Mouse (Mus musculus) T-helper 17 cell (primary cell): ENCODE data around the gene Ikzf3.

Experiments
- in situ Hi-C, 2 experiments: fragments of 300-600 bp; cut with MboI, MseI; formaldehyde crosslinking; loops; 1 replicate in 1 of 2; 2 replicates in 1 of 2; pipeline ENCODE4 v1.15.1; 2025; ENCODE audit warnings: high pct_unique_total_duplicates in 2 of 2

Ikzf3 gene

GRCm38 (mm10) chr11:98545711-98546231, at the start of gene Ikzf3:
Ikzf3 (minus strand) TSS chr11:98546031.
- in situ Hi-C loops: no loop called here

- in situ Hi-C loops: loop anchor here (5.0 to 25.0 kb wide), 2 partner anchors 38 to 1583 kb away; partner anchors contain the start of gene Sp6 (in 1 of the 2)
Measured at GRCm38 (mm10) chr11:98595473-98595872, 49.6 kb upstream of the Ikzf3 start.

GRCm38 (mm10) chr11:98595021-98595420, 49.2 kb upstream of the Ikzf3 start:
- in situ Hi-C loops: loop anchor here (5.0 to 25.0 kb wide), 2 partner anchors 38 to 1583 kb away; partner anchors contain the start of gene Sp6 (in 1 of the 2)

- in situ Hi-C loops: loop anchor here in 1 of 2 experiments (25.0 kb wide), 1 partner anchor 1578 kb away; the partner anchor contains the start of gene Sp6
Measured at GRCm38 (mm10) chr11:98590548-98591445, 45.0 kb upstream of the Ikzf3 start.

GRCm38 (mm10) chr11:98589306-98589705, 43.5 kb upstream of the Ikzf3 start:
- in situ Hi-C loops: loop anchor here in 1 of 2 experiments (25.0 kb wide), 1 partner anchor 1577 kb away; the partner anchor contains the start of gene Sp6

GRCm38 (mm10) chr11:98588833-98589281, 43.0 kb upstream of the Ikzf3 start:
- in situ Hi-C loops: loop anchor here in 1 of 2 experiments (25.0 kb wide), 1 partner anchor 1577 kb away; the partner anchor contains the start of gene Sp6

- in situ Hi-C loops: loop anchor here in 1 of 2 experiments (25.0 kb wide), 1 partner anchor 1576 kb away; the partner anchor contains the start of gene Sp6
Measured at GRCm38 (mm10) chr11:98587684-98588546, 42.1 kb upstream of the Ikzf3 start.

GRCm38 (mm10) chr11:98586892-98587563, 41.2 kb upstream of the Ikzf3 start, which contains the start of gene Ormdl3:
Ormdl3 (minus strand) TSS chr11:98587368.
- in situ Hi-C loops: loop anchor here in 1 of 2 experiments (25.0 kb wide), 1 partner anchor 1575 kb away; the partner anchor contains the start of gene Sp6

- in situ Hi-C loops: loop anchor here in 1 of 2 experiments (25.0 kb wide), 1 partner anchor 1574 kb away; the partner anchor contains the start of gene Sp6
Measured at GRCm38 (mm10) chr11:98586087-98586891, 40.5 kb upstream of the Ikzf3 start.

GRCm38 (mm10) chr11:98584629-98585177, 38.9 kb upstream of the Ikzf3 start:
- in situ Hi-C loops: loop anchor here in 1 of 2 experiments (25.0 kb wide), 1 partner anchor 1572 kb away; the partner anchor contains the start of gene Sp6

- in situ Hi-C loops: loop anchor here in 1 of 2 experiments (25.0 kb wide), 1 partner anchor 1572 kb away; the partner anchor contains the start of gene Sp6
Measured at GRCm38 (mm10) chr11:98584146-98584545, 38.3 kb upstream of the Ikzf3 start.

GRCm38 (mm10) chr11:98583571-98583970, 37.7 kb upstream of the Ikzf3 start:
- in situ Hi-C loops: loop anchor here in 1 of 2 experiments (25.0 kb wide), 1 partner anchor 1571 kb away; the partner anchor contains the start of gene Sp6

GRCm38 (mm10) chr11:98583265-98583552, 37.4 kb upstream of the Ikzf3 start:
- in situ Hi-C loops: loop anchor here in 1 of 2 experiments (25.0 kb wide), 1 partner anchor 1571 kb away; the partner anchor contains the start of gene Sp6

GRCm38 (mm10) chr11:98582551-98583264, 36.9 kb upstream of the Ikzf3 start:
- in situ Hi-C loops: loop anchor here in 1 of 2 experiments (25.0 kb wide), 1 partner anchor 1570 kb away; the partner anchor contains the start of gene Sp6

GRCm38 (mm10) chr11:98582030-98582388, 36.2 kb upstream of the Ikzf3 start:
- in situ Hi-C loops: loop anchor here in 1 of 2 experiments (25.0 kb wide), 1 partner anchor 1570 kb away; the partner anchor contains the start of gene Sp6

GRCm38 (mm10) chr11:98581286-98582029, 35.6 kb upstream of the Ikzf3 start:
- in situ Hi-C loops: loop anchor here in 1 of 2 experiments (25.0 kb wide), 1 partner anchor 1569 kb away; the partner anchor contains the start of gene Sp6
